Mouse (Mus musculus): ENCODE measurements around the gene Map6. TPM values are rescaled to one million over a fixed set of nuclear protein-coding genes. Genes with fewer than 3 reads are reported as not detected.
A peak's percentile ranks its signal among the peaks of the same experiment; 100 is the strongest.

Map6 gene
- polyA plus RNA-seq, 1 experiment from 2014 or later: 127 TPM

DNA sequence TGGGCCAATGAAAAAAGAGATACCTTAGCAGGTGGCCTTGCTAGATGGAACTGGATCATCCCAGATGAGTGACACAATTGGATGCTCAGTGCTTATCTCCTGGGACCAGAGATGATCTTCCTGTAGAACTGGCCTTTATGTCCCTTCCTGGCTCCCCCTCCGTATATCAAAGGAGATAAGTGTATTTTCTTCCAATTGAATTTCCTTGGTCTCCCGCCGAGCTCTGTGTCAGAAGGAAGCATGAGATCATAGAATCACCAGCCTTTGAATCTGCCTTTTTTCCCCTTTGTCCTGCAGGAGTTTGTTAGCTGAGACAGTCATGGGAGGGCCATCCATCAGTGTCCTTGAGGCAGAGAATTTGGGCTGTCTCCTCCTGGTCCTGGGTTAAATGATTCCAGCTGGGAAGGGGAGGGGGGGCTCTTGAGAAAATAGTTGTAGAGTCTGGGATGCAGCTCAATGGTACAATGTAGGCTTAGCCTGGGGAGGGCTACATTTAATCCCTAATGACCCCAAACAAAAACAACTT lies 33.5 kb downstream of the Map6 start:
- ATAC-seq: no peak
- no peak overlapping the region for H3K9ac ChIP-seq (ENCODE audit: low read depth, low read length)
- H3K27me3 ChIP-seq (replicated peaks; ENCODE audit: control insufficient read depth, insufficient read depth, low read length): no peaks in the 10 kb centered on the region
- no peak overlapping the region for H3K27ac ChIP-seq (ENCODE audit: low read depth, low read length)
- H3K4me1 ChIP-seq (ENCODE audit: control insufficient read depth, insufficient read depth, low read depth, low read length): peaks cover 25% of the 10 kb centered on the region
- H3K36me3 ChIP-seq (ENCODE audit: control insufficient read depth, insufficient read depth, low read length): no peaks in the 10 kb centered on the region
- no peaks in the 10 kb centered on the region for H3K9me3 ChIP-seq (ENCODE audit: control insufficient read depth, low read length)
- no peak overlapping the region for H3K4me2 ChIP-seq (ENCODE audit: low read length)
- H3K4me3 ChIP-seq (ENCODE audit: low read length): no peak overlapping the region
- 29% methylated on average over 3 of the region's 3 CpGs for WGBS

DNA sequence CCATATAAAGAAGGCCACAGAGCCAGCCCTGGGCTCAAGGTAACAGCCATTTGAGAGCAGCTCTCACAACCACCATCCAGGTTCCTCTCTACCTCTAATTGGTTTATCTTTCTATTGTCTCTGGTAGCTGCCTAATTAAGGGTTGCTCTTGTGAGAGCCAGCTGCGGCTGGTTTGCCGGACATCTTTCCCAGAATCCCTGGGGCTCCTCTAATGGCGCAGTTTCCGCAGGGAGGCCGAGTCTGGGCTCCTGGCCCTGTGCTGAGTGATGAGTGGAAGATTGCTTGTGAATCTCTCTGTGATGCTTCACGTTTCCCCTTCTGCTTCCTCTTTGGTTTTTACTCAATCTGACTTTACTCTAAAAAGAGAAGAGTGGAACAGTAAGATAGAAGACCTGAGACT lies 36.8 kb downstream of the Map6 start:
- no peak overlapping the region for H3K9ac ChIP-seq (ENCODE audit: low read depth, low read length)
- H3K4me2 ChIP-seq (ENCODE audit: low read length): no peak overlapping the region

DNA sequence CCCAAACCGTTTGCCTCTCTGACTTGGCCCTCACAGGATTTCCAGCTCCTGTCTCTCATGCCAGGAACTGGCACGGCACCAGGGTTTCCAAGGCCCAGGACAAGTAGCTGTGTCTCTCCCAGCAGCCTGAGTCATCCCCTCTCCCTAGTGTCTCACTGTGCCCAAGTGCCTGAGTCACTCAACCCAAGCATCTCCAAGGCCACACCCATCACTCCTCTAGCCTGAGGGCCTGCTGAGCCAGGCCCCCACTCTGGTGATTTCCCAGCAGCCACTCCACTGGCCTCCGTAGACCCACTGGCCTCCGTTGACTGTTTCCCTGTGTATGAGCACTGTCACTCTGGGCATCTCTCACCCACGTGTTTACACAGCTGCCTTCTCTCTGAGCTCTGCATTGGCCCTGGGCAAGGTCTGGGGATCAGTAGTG lies 37.7 kb downstream of the Map6 start:
- peak overlapping the region; percentile 70; the same call in 1 of the 2 replicates for H3K27ac ChIP-seq (ENCODE audit: low read depth, low read length)
- H3K27me3 ChIP-seq (replicated peaks; ENCODE audit: control insufficient read depth, insufficient read depth, low read length): no peaks in the 10 kb centered on the region
- 23% methylated on average over 5 of the region's 5 CpGs for WGBS
- peaks cover 31% of the 10 kb centered on the region for H3K4me1 ChIP-seq (ENCODE audit: control insufficient read depth, insufficient read depth, low read depth, low read length)
- H3K9ac ChIP-seq (ENCODE audit: low read depth, low read length): no peak overlapping the region
- no peaks in the 10 kb centered on the region for H3K36me3 ChIP-seq (ENCODE audit: control insufficient read depth, insufficient read depth, low read length)
- ATAC-seq: peak; percentile 79
- H3K4me3 ChIP-seq (ENCODE audit: low read length): no peak overlapping the region
- no peaks in the 10 kb centered on the region for H3K9me3 ChIP-seq (ENCODE audit: control insufficient read depth, low read length)
- no peak overlapping the region for H3K4me2 ChIP-seq (ENCODE audit: low read length)

More for the DNA sequence above, 36.8 kb downstream of the Map6 start:
- WGBS: 8% methylated on average over 6 of the region's 6 CpGs
- no peak for ATAC-seq
- H3K4me1 ChIP-seq (ENCODE audit: control insufficient read depth, insufficient read depth, low read depth, low read length): peaks cover 31% of the 10 kb centered on the region
- no peaks in the 10 kb centered on the region for H3K36me3 ChIP-seq (ENCODE audit: control insufficient read depth, insufficient read depth, low read length)
- no peaks in the 10 kb centered on the region for H3K9me3 ChIP-seq (ENCODE audit: control insufficient read depth, low read length)
- peak overlapping the region; percentile 70 for H3K27ac ChIP-seq (ENCODE audit: low read depth, low read length)
- no peak overlapping the region for H3K4me3 ChIP-seq (ENCODE audit: low read length)
- no peaks in the 10 kb centered on the region for H3K27me3 ChIP-seq (replicated peaks; ENCODE audit: control insufficient read depth, insufficient read depth, low read length)

DNA sequence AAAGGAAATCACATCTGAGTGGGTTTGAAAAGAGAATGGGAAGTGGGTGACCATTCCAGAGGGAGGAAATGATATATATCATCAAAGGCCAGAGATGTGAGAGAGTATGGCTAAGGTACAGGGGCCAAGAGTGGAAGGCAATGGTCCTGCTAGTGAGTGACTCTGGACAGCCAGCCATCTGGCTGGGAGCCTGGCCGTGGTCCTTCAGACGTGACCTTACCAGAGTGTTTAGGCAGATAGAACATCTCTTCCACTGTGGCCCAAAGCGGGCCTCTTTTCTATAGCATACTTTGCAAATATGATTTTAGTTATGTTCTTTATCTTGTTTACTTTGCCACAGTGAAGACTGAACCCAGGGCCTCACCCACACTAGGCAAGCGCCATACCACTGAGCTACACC lies 38.4 kb downstream of the Map6 start:
- no peak for ATAC-seq
- H3K36me3 ChIP-seq (ENCODE audit: control insufficient read depth, insufficient read depth, low read length): no peaks in the 10 kb centered on the region
- no peaks in the 10 kb centered on the region for H3K27me3 ChIP-seq (replicated peaks; ENCODE audit: control insufficient read depth, insufficient read depth, low read length)
- H3K4me3 ChIP-seq (ENCODE audit: low read length): no peak overlapping the region
- H3K4me2 ChIP-seq (ENCODE audit: low read length): no peak overlapping the region
- WGBS: 87% methylated on average over 4 of the region's 4 CpGs
- peaks cover 31% of the 10 kb centered on the region for H3K4me1 ChIP-seq (ENCODE audit: control insufficient read depth, insufficient read depth, low read depth, low read length)
- H3K9ac ChIP-seq (ENCODE audit: low read depth, low read length): no peak overlapping the region
- no peaks in the 10 kb centered on the region for H3K9me3 ChIP-seq (ENCODE audit: control insufficient read depth, low read length)
- no peak overlapping the region for H3K27ac ChIP-seq (ENCODE audit: low read depth, low read length)

DNA sequence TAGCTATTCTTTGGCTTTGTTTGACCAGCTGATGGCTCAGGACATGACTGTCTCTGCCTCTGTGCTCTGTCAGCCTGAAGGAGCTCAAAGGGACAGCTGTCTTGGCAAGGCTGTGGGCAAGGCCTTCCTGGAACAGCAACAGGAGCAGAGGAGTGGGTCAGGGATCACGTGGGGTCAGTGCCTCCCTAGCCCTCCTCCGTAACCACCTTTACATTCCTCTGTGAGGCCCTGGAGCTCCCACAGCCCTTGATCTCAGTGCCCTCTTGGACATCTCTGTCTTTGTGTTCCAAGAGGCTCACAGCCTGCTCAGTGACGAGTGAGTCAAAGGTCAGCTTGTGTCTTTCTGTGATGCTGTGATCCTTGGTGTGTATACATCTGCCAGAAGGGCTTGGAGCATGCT lies 39.4 kb downstream of the Map6 start:
- no peak overlapping the region; the same call in 1 of the 2 replicates for H3K27ac ChIP-seq (ENCODE audit: low read depth, low read length)
- H3K4me2 ChIP-seq (ENCODE audit: low read length): no peak overlapping the region
- H3K9me3 ChIP-seq (ENCODE audit: control insufficient read depth, low read length): no peaks in the 10 kb centered on the region
- no peak overlapping the region for H3K4me3 ChIP-seq (ENCODE audit: low read length)
- no peaks in the 10 kb centered on the region for H3K36me3 ChIP-seq (ENCODE audit: control insufficient read depth, insufficient read depth, low read length)
- no peak for ATAC-seq
- no peak overlapping the region for H3K9ac ChIP-seq (ENCODE audit: low read depth, low read length)
- no peaks in the 10 kb centered on the region for H3K27me3 ChIP-seq (replicated peaks; ENCODE audit: control insufficient read depth, insufficient read depth, low read length)
- WGBS: 32% methylated on average over 3 of the region's 3 CpGs
- peaks cover 35% of the 10 kb centered on the region for H3K4me1 ChIP-seq (ENCODE audit: control insufficient read depth, insufficient read depth, low read depth, low read length)

DNA sequence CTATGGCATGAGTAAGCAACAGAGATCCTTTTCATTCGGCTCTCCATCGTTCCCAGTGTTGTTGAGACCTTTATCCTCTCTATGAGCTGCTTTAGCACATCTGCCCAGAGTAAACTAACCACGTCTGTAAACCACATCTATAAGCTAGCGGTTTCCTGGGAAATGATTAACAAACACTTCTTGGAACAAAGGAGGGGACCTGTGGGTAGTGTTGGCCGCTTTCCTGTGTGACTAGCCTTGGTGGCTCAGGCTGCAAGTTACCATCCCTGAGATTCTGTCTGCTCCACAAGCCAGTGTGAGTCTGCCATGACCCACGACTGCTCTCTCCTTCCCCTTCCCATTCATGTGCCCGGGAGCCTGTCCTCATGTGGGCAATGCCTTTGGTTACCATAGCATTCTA lies 44.2 kb downstream of the Map6 start:
- Histone ChIP-seq H3K4me1 (ENCODE audit: control insufficient read depth, insufficient read depth, low read depth, low read length) (peaks cover 29% of the 10 kb centered on the region), H3K27ac (ENCODE audit: low read depth, low read length) (peak overlapping the region; percentile 77), H3K4me3 (ENCODE audit: low read length) (no peak overlapping the region), H3K27me3 (replicated peaks; ENCODE audit: control insufficient read depth, insufficient read depth, low read length) (no peaks in the 10 kb centered on the region), H3K9me3 (ENCODE audit: control insufficient read depth, low read length) (no peaks in the 10 kb centered on the region), H3K9ac (ENCODE audit: low read depth, low read length) (peak overlapping the region; percentile 5; the same call in 1 of the 2 replicates), H3K36me3 (ENCODE audit: control insufficient read depth, insufficient read depth, low read length) (peaks cover 8% of the 10 kb centered on the region), H3K4me2 (ENCODE audit: low read length) (peak overlapping the region; percentile 6; the same call in 1 of the 2 replicates)
- no peak for ATAC-seq
- WGBS: 20% methylated on average over 7 of the region's 7 CpGs

DNA sequence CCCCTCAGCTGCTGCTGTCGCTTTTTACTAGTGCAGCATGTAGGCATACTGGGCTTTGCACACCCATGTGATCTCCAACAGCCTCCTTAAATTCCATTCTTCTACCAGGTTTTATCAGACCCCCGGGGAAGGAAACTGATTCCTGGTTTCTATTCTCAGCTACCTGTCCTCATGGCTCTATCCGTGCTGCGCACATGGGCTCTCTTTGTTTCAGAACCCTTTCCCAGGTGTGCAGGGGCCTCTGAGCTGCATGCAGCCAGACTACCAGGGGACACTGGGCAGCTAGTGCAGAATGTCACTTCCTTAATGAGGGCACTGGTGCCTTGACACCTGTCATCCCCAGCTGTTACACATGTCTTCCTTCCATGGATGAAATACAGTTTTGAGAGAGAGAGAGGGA lies 44.8 kb downstream of the Map6 start:
- 0 out of 2 replicates have a peak overlapping the region, but pooled peaks have one; percentile 3 for H3K4me2 ChIP-seq (ENCODE audit: low read length)

DNA sequence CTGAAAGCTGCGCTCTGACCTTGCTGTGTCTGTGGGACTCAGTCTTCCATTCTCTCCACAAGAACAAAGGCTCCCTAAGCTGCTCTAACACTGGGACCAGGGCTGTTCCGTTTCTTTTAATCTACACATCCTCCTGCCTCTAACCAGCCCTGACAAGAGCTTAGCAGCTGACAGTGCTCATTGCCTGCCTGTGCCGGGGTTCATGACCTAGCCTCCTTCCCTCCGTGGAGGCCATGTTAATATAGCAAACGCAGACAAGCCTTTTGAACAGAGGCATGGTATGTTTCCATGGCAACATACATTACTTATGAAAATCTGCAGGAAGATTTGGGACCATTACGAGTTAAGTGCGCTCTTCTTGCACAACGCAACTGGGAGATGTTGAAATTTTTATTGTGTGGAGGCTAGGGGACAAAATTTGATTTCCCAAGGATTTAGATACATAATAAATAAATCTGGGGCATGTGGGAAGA lies 45.5 kb downstream of the Map6 start:
- Histone ChIP-seq H3K36me3 (ENCODE audit: control insufficient read depth, insufficient read depth, low read length) (peaks cover 17% of the 10 kb centered on the region), H3K4me2 (ENCODE audit: low read length) (peak overlapping the region; percentile 22), H3K9me3 (ENCODE audit: control insufficient read depth, low read length) (no peaks in the 10 kb centered on the region), H3K27me3 (replicated peaks; ENCODE audit: control insufficient read depth, insufficient read depth, low read length) (no peaks in the 10 kb centered on the region), H3K9ac (ENCODE audit: low read depth, low read length) (peak overlapping the region; percentile 15; the same call in 1 of the 2 replicates), H3K4me3 (ENCODE audit: low read length) (no peak overlapping the region), H3K4me1 (ENCODE audit: control insufficient read depth, insufficient read depth, low read depth, low read length) (peaks cover 26% of the 10 kb centered on the region), H3K27ac (ENCODE audit: low read depth, low read length) (peak overlapping the region; percentile 77)
- 14% methylated on average over 8 of the region's 8 CpGs for WGBS
- peak; percentile 67 for ATAC-seq

More for the DNA sequence above, 44.8 kb downstream of the Map6 start:
- Histone ChIP-seq H3K9me3 (ENCODE audit: control insufficient read depth, low read length) (no peaks in the 10 kb centered on the region), H3K4me1 (ENCODE audit: control insufficient read depth, insufficient read depth, low read depth, low read length) (peaks cover 26% of the 10 kb centered on the region), H3K4me3 (ENCODE audit: low read length) (no peak overlapping the region), H3K27ac (ENCODE audit: low read depth, low read length) (peak overlapping the region; percentile 77), H3K9ac (ENCODE audit: low read depth, low read length) (peak overlapping the region; percentile 2; the same call in 1 of the 2 replicates), H3K27me3 (replicated peaks; ENCODE audit: control insufficient read depth, insufficient read depth, low read length) (no peaks in the 10 kb centered on the region), H3K36me3 (ENCODE audit: control insufficient read depth, insufficient read depth, low read length) (peaks cover 13% of the 10 kb centered on the region)
- 32% methylated on average over 4 of the region's 4 CpGs for WGBS
- ATAC-seq: peak; percentile 60

DNA sequence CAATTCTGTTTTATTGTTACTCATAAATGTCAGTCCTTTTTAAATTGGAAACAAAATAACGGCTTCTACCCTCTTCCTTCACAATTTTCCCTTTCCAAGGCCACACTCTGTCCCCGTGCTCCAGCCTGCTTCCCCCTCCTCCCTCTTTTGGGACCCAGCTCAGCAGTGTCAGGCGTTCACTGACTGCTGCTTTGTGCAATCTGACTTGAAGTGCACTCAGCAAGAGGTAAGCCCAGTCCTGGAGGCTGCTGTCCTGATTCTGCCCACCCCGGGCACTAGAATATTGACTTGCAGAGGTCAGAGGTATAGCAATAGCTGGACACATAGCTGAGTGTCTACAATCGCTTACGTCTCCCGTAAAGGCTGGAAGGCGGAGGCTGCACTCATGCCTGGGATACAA lies 46.0 kb downstream of the Map6 start:
- Histone ChIP-seq H3K4me3 (ENCODE audit: low read length) (no peak overlapping the region), H3K27me3 (replicated peaks; ENCODE audit: control insufficient read depth, insufficient read depth, low read length) (no peaks in the 10 kb centered on the region), H3K27ac (ENCODE audit: low read depth, low read length) (peak overlapping the region; percentile 77), H3K36me3 (ENCODE audit: control insufficient read depth, insufficient read depth, low read length) (peaks cover 17% of the 10 kb centered on the region), H3K9me3 (ENCODE audit: control insufficient read depth, low read length) (no peaks in the 10 kb centered on the region), H3K4me1 (ENCODE audit: control insufficient read depth, insufficient read depth, low read depth, low read length) (peaks cover 26% of the 10 kb centered on the region), H3K4me2 (ENCODE audit: low read length) (no peak overlapping the region; the same call in 1 of the 2 replicates), H3K9ac (ENCODE audit: low read depth, low read length) (no peak overlapping the region; the same call in 1 of the 2 replicates)
- no peak for ATAC-seq
- 38% methylated on average over 8 of the region's 8 CpGs for WGBS
